Mouse (Mus musculus): ENCODE results near the gene Sspn. TPM values are rescaled to one million over a fixed set of nuclear protein-coding genes. Genes with fewer than 3 reads are reported as not detected.

Sspn gene
- polyA plus RNA-seq, 1 experiment: 2.9 TPM

GRCm38 (mm10) chr6:145892381-145893265, 38.8 kb upstream of the Sspn start:
- no peak overlapping the region for H3K27ac ChIP-seq (ENCODE audit: insufficient read depth, low read depth, low read length)
- TF ChIP-seq POLR2A (IDR thresholded peaks at IDR 0.05; ENCODE audit: low read depth, low read length) (no peak), CTCF (conservative IDR thresholded peaks at IDR 0.05; ENCODE audit: insufficient read depth, insufficient read length, low read depth, low read length) (no peak)
- 95% methylated on average over 20 of the region's 20 CpGs for WGBS
- H3K4me3 ChIP-seq (ENCODE audit: insufficient read depth, low read depth, low read length): no peak overlapping the region
- no peaks in the 10 kb centered on the region for H3K4me1 ChIP-seq (ENCODE audit: control insufficient read depth, insufficient read depth, low read length)
- no peak for DNase-seq
- no peaks in the 10 kb centered on the region for H3K36me3 ChIP-seq (ENCODE audit: control insufficient read depth, insufficient read depth, low read length)
- no peaks in the 10 kb centered on the region for H3K27me3 ChIP-seq (replicated peaks; ENCODE audit: control insufficient read depth, insufficient read depth, low read length)

DNA sequence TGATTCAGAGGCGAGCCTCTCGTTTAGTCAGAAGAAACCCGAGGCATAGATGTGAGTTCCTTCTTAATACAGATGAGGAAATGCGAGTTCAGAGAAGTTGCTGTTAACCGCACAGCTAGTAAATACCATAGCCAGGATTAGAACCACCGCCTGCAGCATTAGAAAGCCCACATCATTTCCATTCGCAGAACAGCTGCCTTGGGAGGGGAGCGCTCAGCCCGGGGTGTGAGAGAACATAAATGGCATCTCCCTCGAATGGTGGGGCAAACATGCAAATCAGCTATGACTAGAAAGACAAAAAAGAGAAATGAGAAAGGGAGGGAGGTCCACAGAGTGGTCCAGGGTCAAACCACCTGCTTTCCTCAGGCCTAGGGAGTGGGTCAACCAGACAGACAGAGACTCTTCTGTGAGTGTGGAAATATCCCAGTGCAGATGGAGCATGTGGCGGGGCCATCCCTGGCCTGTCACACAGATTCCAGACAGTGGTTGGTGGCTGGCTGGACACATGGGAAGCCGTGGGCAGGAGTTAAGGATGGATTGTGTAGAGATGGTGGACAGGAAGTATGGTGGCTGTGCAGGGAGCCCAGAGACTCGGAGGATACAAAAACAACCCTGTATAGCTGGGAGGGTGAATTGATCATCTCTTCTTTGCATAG, 37.9 kb upstream of the Sspn start:
- TF ChIP-seq CTCF (conservative IDR thresholded peaks at IDR 0.05; ENCODE audit: insufficient read depth, insufficient read length, low read depth, low read length): no peak
- no peak for TF ChIP-seq POLR2A (IDR thresholded peaks at IDR 0.05; ENCODE audit: low read depth, low read length)
- no peak overlapping the region for H3K4me3 ChIP-seq (ENCODE audit: insufficient read depth, low read depth, low read length)
- H3K27me3 ChIP-seq (replicated peaks; ENCODE audit: control insufficient read depth, insufficient read depth, low read length): no peaks in the 10 kb centered on the region
- H3K4me1 ChIP-seq (ENCODE audit: control insufficient read depth, insufficient read depth, low read length): no peaks in the 10 kb centered on the region
- no peak for DNase-seq
- no peaks in the 10 kb centered on the region for H3K36me3 ChIP-seq (ENCODE audit: control insufficient read depth, insufficient read depth, low read length)
- H3K27ac ChIP-seq (ENCODE audit: insufficient read depth, low read depth, low read length): no peak overlapping the region
- 81% methylated on average over 13 of the region's 13 CpGs for WGBS

DNA sequence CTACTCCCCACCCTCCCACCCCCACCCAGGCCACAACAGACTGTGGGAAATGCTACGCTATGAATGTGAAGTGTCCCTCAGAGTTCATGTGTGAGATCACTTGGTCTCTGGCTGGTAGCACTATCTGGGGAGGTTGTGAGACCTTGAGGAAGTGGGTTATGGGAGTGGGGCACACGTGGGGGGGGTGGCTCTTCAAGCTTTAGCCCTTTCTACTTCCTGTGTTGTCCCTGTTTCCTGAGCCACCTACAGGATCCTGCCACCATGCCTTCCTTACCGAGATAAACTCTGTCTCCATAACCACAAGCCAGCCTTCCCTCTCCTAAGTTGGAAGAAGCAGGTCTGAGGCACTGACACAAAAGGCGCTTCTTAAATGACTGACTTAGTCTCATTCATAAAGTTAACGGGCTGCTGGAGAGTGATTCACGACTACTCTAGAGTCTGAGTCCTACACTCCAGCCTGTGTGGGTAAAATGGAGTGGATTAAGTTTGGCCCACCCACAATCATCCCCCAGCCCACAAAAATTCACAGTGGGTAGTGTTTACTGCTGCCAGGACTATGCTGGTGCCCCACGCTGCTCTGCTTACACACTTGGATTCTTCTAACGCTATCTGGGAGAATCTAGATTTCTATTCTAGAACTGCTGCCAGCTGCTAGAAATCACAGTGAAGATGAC, 36.6 kb upstream of the Sspn start:
- Histone ChIP-seq H3K4me3 (ENCODE audit: insufficient read depth, low read depth, low read length) (no peak overlapping the region), H3K36me3 (ENCODE audit: control insufficient read depth, insufficient read depth, low read length) (no peaks in the 10 kb centered on the region), H3K27ac (ENCODE audit: insufficient read depth, low read depth, low read length) (no peak overlapping the region), H3K27me3 (replicated peaks; ENCODE audit: control insufficient read depth, insufficient read depth, low read length) (no peaks in the 10 kb centered on the region), H3K4me1 (ENCODE audit: control insufficient read depth, insufficient read depth, low read length) (no peaks in the 10 kb centered on the region)
- TF ChIP-seq CTCF (conservative IDR thresholded peaks at IDR 0.05; ENCODE audit: insufficient read depth, insufficient read length, low read depth, low read length): no peak
- TF ChIP-seq POLR2A (IDR thresholded peaks at IDR 0.05; ENCODE audit: low read depth, low read length): no peak
- WGBS: 63% methylated on average over 8 of the region's 8 CpGs
- no peak for DNase-seq

GRCm38 (mm10) chr6:145904169-145904568, 27.3 kb upstream of the Sspn start:
- Histone ChIP-seq H3K27ac (ENCODE audit: insufficient read depth, low read depth, low read length) (no peak overlapping the region), H3K4me1 (ENCODE audit: control insufficient read depth, insufficient read depth, low read length) (no peaks in the 10 kb centered on the region), H3K36me3 (ENCODE audit: control insufficient read depth, insufficient read depth, low read length) (no peaks in the 10 kb centered on the region), H3K4me3 (ENCODE audit: insufficient read depth, low read depth, low read length) (no peak overlapping the region), H3K27me3 (replicated peaks; ENCODE audit: control insufficient read depth, insufficient read depth, low read length) (no peaks in the 10 kb centered on the region)
- 97% methylated on average over 5 of the region's 5 CpGs for WGBS
- no peak for TF ChIP-seq POLR2A (IDR thresholded peaks at IDR 0.05; ENCODE audit: low read depth, low read length)
- TF ChIP-seq CTCF (conservative IDR thresholded peaks at IDR 0.05; ENCODE audit: insufficient read depth, insufficient read length, low read depth, low read length): no peak
- no peak for DNase-seq

GRCm38 (mm10) chr6:145904616-145905015, 26.8 kb upstream of the Sspn start:
- Histone ChIP-seq H3K4me1 (ENCODE audit: control insufficient read depth, insufficient read depth, low read length) (no peaks in the 10 kb centered on the region), H3K36me3 (ENCODE audit: control insufficient read depth, insufficient read depth, low read length) (no peaks in the 10 kb centered on the region), H3K27ac (ENCODE audit: insufficient read depth, low read depth, low read length) (no peak overlapping the region), H3K27me3 (replicated peaks; ENCODE audit: control insufficient read depth, insufficient read depth, low read length) (no peaks in the 10 kb centered on the region), H3K4me3 (ENCODE audit: insufficient read depth, low read depth, low read length) (no peak overlapping the region)
- TF ChIP-seq CTCF (conservative IDR thresholded peaks at IDR 0.05; ENCODE audit: insufficient read depth, insufficient read length, low read depth, low read length) (no peak), POLR2A (IDR thresholded peaks at IDR 0.05; ENCODE audit: low read depth, low read length) (no peak)
- 78% methylated on average over 5 of the region's 5 CpGs for WGBS
- DNase-seq: no peak

GRCm38 (mm10) chr6:145906096-145906890, 25.1 kb upstream of the Sspn start:
- Histone ChIP-seq H3K4me3 (ENCODE audit: insufficient read depth, low read depth, low read length) (no peak overlapping the region), H3K27me3 (replicated peaks; ENCODE audit: control insufficient read depth, insufficient read depth, low read length) (no peaks in the 10 kb centered on the region), H3K36me3 (ENCODE audit: control insufficient read depth, insufficient read depth, low read length) (no peaks in the 10 kb centered on the region), H3K27ac (ENCODE audit: insufficient read depth, low read depth, low read length) (no peak overlapping the region), H3K4me1 (ENCODE audit: control insufficient read depth, insufficient read depth, low read length) (no peaks in the 10 kb centered on the region)
- peak; percentile 58 for DNase-seq
- 75% methylated on average over 7 of the region's 7 CpGs for WGBS
- TF ChIP-seq POLR2A (IDR thresholded peaks at IDR 0.05; ENCODE audit: low read depth, low read length) (no peak), CTCF (conservative IDR thresholded peaks at IDR 0.05; ENCODE audit: insufficient read depth, insufficient read length, low read depth, low read length) (no peak)
